Mouse (Mus musculus) mammary gland, adult 2 months (tissue): ENCODE measurements around the gene Ski. TPM values are rescaled to one million over a fixed set of nuclear protein-coding genes. Genes with fewer than 3 reads are reported as not detected.

Experiments
- polyA plus RNA-seq: library from polyadenylated mRNA; depleted of rRNA; stranded (reverse); fragments of >200 nt; gene quantifications from 2 replicates; pipeline ENCODE4 v1.2.3, GENCODE M21; 2012; ENCODE audit warnings: low replicate concordance; rRNA removed

The Ski gene
- 60.1 and 102 TPM in 2 replicates for polyA plus RNA-seq

DNA sequence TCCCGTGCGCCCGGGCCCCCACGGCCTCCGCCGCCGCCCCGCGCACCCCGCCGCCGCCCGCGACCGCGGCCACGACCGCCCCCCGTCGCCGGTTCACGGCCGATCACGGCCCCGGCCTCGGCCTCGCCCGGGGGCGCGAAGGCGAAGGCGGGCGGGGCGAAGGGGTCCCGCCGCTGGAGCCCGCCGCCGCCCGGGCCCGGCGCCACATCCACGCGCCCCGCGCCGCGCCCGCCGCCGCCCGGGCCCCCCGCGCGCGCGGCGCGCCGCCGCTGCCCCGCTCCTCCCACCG is at the start of gene Ski:
TSS of gene Ski (minus strand) at position 41 of the 289 bp plus-strand sequence.

DNA sequence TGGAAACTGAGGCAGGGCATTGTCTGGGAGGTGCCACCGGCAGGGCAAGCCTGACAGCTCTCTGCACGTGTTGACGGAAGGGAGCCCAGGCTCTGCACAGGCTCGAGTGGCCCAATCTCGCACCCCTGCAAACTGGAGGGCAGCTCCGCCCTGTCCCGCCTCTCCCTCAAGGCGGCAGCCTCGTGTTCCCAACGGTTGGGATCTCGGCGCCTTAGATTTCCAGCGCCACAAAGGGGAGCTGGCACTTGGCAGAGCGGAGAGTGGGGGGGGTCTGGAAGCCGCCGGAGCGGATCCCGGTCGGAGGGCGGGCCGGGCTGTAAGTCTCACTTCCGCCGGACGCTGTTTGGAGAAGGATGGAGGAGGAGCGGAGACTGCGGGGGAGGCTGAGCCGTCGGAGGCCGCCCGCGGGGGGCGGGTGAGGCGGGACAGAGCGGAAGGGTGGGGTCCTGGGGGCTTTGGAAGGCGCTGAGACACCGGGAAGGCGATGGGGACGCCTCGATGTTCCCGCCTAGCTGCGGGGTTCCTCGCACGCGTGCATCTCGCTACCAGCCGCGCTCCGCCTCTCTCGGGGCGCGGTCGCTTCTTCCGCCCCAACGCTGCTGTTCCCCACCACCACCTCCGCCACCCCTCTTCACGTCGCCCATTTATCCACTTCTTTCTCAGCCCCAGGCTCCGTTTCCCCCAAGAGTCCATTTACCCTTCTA is 27.4 kb upstream of the Ski start, which contains the start of gene Faap20:
TSS of gene Faap20 (plus strand) at position 155 of the 704 bp plus-strand sequence.

Other genes with a start within 250 kb of the Ski start
- 29.6 and 42.7 TPM in 2 replicates for gene Plch2, start 165.8 kb downstream of the Ski start, polyA plus RNA-seq
- gene Pex10, start 155.6 kb downstream of the Ski start, polyA plus RNA-seq = 23.7 and 33.2 TPM in 2 replicates
- gene Rer1, start 136.2 kb downstream of the Ski start, polyA plus RNA-seq = 76.3 and 93.6 TPM in 2 replicates
- 7.3 and 8.8 TPM in 2 replicates for gene Morn1, start 136.0 kb downstream of the Ski start, polyA plus RNA-seq
- 91.2 and 93.4 TPM in 2 replicates for gene Faap20, start 27.2 kb upstream of the Ski start, polyA plus RNA-seq
- 4.2 TPM in 2 replicates for gene Prkcz, start 138.8 kb upstream of the Ski start, polyA plus RNA-seq
- 0.20 and 0.55 TPM in 2 replicates for gene Gabrd, start 175.5 kb upstream of the Ski start, polyA plus RNA-seq
- gene Cfap74, start 186.6 kb upstream of the Ski start, polyA plus RNA-seq = 0.47 and 0.73 TPM in 2 replicates
- 3.0 and 82.0 TPM in 2 replicates for gene Tmem52, start 246.5 kb upstream of the Ski start, polyA plus RNA-seq